Mouse (Mus musculus): Measurements from ENCODE around the gene Gm10644.
A peak's percentile ranks its signal among the peaks of the same experiment; 100 is the strongest.

Gene Gm10644

GRCm38 (mm10) chr8:83895894-83896293 is 59.1 kb downstream of the Gm10644 start:
- DNase-seq = peak in 1 of 2 experiments; percentile 33

GRCm38 (mm10) chr8:83893915-83894314 is 61.1 kb downstream of the Gm10644 start:
- peak; percentile 57 to 87 for DNase-seq

GRCm38 (mm10) chr8:83892061-83892460 is 62.9 kb downstream of the Gm10644 start:
- DNase-seq = no peak

- no peak for DNase-seq
These were observed 66.6 kb downstream of the Gm10644 start for GRCm38 (mm10) chr8:83888409-83888808.

Data from kidney, adult 8-10 months (tissue).